Mouse (Mus musculus) embryo, embryonic 10 days (tissue): ENCODE data around the gene Fkbp8.

Source experiments
- DNase-seq: peaks from one replicate; pipeline ENCODE4 v3.0.0-alpha.2; 2015; ENCODE audit warnings: low spot score

The Fkbp8 gene

GRCm38 (mm10) chr8:70558983-70559382 lies 31.5 kb downstream of the Fkbp8 start:
- DNase-seq = no peak

GRCm38 (mm10) chr8:70560096-70560495 lies 32.6 kb downstream of the Fkbp8 start:
- DNase-seq = peak; percentile 8

GRCm38 (mm10) chr8:70560564-70560963 lies 33.0 kb downstream of the Fkbp8 start:
- no peak for DNase-seq

GRCm38 (mm10) chr8:70561357-70561756 lies 33.8 kb downstream of the Fkbp8 start:
- no peak for DNase-seq

GRCm38 (mm10) chr8:70561809-70562535 lies 34.4 kb downstream of the Fkbp8 start:
- peak; percentile 24 for DNase-seq

- no peak for DNase-seq
Observed at GRCm38 (mm10) chr8:70562802-70563201, 35.3 kb downstream of the Fkbp8 start.

GRCm38 (mm10) chr8:70563763-70564387 lies 36.4 kb downstream of the Fkbp8 start:
- no peak for DNase-seq

GRCm38 (mm10) chr8:70564696-70565235 lies 37.2 kb downstream of the Fkbp8 start:
- DNase-seq = no peak

- no peak for DNase-seq
Observed at GRCm38 (mm10) chr8:70565561-70565960, 38.0 kb downstream of the Fkbp8 start.

- no peak for DNase-seq
Observed at GRCm38 (mm10) chr8:70570360-70570759, 42.8 kb downstream of the Fkbp8 start.

- no peak for DNase-seq
Observed at GRCm38 (mm10) chr8:70570990-70571389, 43.5 kb downstream of the Fkbp8 start.

- DNase-seq = no peak
Observed at GRCm38 (mm10) chr8:70574302-70574701, 46.8 kb downstream of the Fkbp8 start.

GRCm38 (mm10) chr8:70574915-70575314 lies 47.4 kb downstream of the Fkbp8 start:
- no peak for DNase-seq

- no peak for DNase-seq
Observed at GRCm38 (mm10) chr8:70577207-70577606, 49.7 kb downstream of the Fkbp8 start.

- no peak for DNase-seq
Observed at GRCm38 (mm10) chr8:70583476-70584387, 56.2 kb downstream of the Fkbp8 start.

- no peak for DNase-seq
Observed at GRCm38 (mm10) chr8:70584606-70585257, 57.2 kb downstream of the Fkbp8 start.
